Mouse (Mus musculus): ENCODE results near the gene Tbc1d24.

Tbc1d24 gene

DNA sequence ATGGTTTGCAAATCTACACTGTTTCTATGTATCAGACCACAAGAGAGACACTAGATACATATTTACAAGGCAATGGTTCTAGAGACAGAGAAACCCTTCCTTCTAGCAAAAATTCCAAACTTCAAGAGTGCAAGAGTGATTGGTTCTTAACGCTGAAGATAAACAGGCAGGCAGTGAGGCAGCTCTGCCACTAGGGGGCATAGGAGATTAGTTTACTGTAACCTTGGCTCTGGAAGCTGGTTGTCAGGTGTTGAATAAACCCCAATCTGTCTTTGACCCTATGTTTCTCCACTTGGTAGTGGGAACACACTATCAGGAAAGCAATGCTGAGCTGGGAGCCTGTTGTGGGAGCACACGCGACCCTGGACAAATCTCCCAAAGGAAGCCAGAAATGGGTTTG lies 31.9 kb downstream of the Tbc1d24 start:
- no peak for DNase-seq (ENCODE audit: low spot score)

- DNase-seq (ENCODE audit: low spot score) = no peak
These were observed 33.6 kb downstream of the Tbc1d24 start for GRCm38 (mm10) chr17:24171738-24172137.

DNA sequence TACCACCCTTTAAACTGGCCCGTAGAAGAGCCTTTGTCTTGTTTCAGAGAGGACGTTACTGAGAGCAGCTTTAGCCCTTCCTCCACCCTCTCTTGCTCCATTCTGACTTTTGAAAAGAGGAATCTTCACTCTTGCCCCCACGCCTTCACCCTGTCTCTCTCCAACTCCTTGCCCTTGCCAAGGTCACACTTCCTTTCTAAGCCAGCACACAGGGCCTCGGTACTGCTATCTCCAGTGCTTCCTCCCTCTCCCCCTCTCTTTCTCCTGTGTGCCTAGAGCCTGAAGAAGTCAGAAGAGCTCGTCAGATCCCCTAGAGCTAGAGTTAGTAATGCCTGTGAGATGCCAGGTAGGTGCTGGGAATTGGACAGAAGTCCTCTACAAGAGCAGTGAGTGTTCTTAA lies 34.6 kb downstream of the Tbc1d24 start:
- no peak for DNase-seq (ENCODE audit: low spot score)

DNA sequence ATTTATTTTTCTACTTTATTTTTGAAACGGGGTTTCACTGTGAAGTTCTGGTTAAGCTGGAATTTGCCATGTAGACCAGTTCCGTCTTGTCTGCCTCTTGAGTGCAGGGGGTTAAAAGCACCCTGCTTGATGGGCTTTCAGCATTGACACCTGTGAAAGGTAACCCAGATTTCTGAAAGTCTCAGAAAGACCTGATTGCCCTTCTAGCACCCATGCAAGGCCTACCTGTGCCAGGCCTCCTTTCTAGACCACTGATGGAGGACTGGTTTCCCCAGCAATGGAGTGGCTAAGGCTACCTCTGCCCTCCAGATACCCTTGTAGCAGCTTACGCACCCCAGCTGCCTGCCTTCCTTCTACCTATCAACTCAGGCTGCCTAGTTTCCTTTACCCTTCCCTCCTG lies 35.2 kb downstream of the Tbc1d24 start:
- no peak for DNase-seq (ENCODE audit: low spot score)

DNA sequence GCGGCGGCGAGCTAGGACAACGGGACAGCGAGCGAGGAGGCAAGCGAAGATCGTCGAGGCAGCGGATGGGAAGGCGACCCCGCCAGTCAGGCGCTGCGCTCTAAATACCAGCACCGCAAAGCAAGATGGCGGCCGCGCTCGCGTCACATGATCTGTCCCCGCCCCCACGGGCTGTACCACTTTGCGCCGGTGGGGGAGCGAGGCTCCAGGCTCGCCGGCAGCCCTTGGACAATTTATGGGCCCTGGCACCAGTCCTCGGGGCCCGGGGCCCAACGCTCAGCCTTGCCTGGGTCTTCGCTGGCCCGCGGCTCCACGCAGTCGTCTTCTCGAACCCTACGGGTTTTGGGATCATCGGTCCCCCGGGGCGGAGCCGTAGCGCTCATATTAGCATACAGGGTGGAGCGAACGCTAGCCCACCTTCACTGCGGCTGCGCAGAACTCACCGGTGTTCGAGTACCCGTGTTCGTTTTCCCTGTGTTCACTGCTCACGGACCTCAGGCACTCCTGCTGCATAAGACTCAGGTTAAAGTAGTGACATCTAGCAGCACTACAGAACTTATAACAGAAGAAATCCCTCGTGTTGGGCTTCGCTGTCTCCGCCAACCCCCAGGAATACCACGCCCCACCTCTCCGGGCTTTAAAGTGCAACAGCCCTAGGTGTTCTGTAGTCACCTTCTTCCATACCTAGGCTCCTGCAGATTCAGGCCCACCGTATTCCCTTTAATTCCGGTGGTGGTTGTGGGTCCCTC lies 35.9 kb downstream of the Tbc1d24 start, which contains the start of gene Atp6v0c:
Gene Atp6v0c, minus strand, starts transcription at position 386 of the 749 bp plus-strand sequence.
- peak; percentile 81 for DNase-seq (ENCODE audit: low spot score)

DNA sequence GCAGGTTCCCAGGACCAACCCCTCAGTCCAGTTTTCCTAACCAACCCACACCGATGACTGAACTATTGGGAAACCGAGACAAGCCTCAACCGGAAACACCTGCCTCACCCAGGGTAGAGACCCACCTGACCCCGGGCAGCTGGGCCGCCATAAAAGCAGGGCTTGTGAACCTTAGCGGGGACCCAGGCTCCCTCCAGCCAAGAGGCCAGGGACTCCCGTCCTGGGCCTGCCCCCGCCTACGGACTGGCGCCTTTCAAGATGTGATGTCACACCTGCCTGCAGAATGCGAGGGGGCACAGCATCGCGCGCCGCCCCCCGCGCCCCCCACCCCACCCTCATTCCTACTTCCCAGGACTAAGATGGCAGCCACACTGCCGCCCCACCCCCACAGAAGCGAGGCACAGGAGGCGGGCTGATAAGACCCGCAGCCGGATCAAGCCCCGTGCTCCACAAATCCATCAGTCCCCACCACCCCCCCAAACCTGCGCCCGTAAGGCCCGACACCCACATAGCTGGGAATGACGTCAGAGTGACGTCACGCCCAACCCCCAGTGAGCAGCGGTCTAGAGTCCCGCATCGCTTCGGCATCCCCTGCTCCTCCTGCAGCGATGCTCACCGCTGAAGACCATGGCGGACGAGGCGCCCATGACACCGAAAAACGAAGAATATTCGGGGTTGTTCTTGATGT lies 36.6 kb downstream of the Tbc1d24 start:
- DNase-seq (ENCODE audit: low spot score) = no peak

- DNase-seq (ENCODE audit: low spot score) = no peak
These were observed 37.4 kb downstream of the Tbc1d24 start for GRCm38 (mm10) chr17:24167891-24168505.

DNA sequence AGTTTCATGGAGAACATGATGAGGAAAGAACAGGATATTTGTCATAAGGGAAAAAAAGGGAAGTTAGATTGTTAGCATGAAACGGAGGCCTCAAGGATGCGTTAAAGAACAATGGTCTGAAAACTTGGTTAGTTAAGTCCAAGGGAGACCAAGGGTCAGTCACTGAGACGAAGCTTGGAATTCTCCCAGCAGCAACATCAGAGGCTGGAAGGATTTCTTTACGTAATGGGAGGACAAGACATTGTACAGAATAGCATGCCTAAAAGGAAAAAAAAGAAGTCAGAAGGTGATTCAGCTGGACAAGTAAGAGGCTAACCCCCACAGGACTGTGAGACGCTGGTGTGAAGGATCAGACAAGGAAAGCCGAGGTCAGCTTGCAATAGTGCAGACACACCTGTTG lies 38.2 kb downstream of the Tbc1d24 start:
- no peak for DNase-seq (ENCODE audit: low spot score)

- DNase-seq (ENCODE audit: low spot score) = no peak
These were observed 40.6 kb downstream of the Tbc1d24 start for GRCm38 (mm10) chr17:24164566-24165259.

- peak; percentile 94 for DNase-seq (ENCODE audit: low spot score)
These were observed 42.0 kb downstream of the Tbc1d24 start, which contains the start of gene Amdhd2 for GRCm38 (mm10) chr17:24163176-24163962. Amdhd2 (minus strand) TSS chr17:24163766.

DNA sequence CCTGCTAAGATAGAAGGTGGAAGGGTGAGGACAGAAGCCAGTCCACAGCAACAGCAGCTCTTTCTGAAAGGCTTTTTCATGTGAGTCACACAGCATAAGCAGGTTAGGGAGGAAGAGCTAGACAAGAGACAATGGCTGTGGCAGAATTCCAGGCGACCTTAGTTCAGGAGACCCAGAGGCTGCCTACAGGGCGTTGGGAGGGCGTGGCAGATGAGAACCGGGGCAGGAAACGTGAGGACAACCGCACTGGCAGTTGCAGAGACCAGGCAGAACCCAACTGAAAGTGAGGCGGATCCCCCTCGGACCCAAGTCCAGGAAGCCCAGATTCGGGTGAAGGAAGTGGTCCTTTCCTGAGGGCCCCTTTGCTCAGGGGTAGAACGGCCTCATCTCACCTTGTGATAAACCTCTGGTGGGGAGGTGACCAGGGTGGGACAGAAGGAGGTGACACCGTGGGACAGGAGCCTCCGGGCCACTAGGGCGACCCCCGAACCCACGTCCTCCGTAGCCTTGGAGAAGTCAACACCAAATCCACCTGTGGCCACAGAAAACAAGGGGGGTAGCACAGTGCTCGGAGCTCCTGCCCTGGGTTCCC lies 42.7 kb downstream of the Tbc1d24 start:
- no peak for DNase-seq (ENCODE audit: low spot score)

GRCm38 (mm10) chr17:24161466-24161865 lies 43.9 kb downstream of the Tbc1d24 start:
- DNase-seq (ENCODE audit: low spot score) = no peak

DNA sequence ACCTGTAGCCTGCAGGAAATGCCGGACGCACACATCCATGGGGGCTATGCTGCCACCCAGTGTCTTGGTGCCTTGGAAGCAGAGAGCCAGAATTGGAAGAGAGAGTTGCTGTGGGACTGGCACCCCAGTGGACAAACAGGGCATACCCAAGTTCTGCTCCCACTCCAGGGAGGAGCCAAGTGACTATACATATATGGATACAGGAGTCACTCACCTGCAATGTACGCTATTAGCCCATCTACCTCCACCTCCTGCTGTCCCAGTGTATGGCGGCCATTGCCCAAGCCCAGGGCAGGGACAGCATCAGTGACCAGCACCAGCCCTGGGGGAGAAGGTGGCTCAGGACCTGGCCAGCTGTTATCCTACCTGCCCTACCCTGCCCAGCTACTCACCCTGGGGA lies 47.8 kb downstream of the Tbc1d24 start:
- DNase-seq (ENCODE audit: low spot score) = no peak

- no peak for DNase-seq (ENCODE audit: low spot score)
These were observed 48.2 kb downstream of the Tbc1d24 start for GRCm38 (mm10) chr17:24157121-24157520.

- no peak for DNase-seq (ENCODE audit: low spot score)
These were observed 49.0 kb downstream of the Tbc1d24 start for GRCm38 (mm10) chr17:24156394-24156793.

GRCm38 (mm10) chr17:24155742-24156141 lies 49.6 kb downstream of the Tbc1d24 start:
- no peak for DNase-seq (ENCODE audit: low spot score)

- DNase-seq (ENCODE audit: low spot score) = no peak
These were observed 50.9 kb downstream of the Tbc1d24 start for GRCm38 (mm10) chr17:24154463-24154862.

DNA sequence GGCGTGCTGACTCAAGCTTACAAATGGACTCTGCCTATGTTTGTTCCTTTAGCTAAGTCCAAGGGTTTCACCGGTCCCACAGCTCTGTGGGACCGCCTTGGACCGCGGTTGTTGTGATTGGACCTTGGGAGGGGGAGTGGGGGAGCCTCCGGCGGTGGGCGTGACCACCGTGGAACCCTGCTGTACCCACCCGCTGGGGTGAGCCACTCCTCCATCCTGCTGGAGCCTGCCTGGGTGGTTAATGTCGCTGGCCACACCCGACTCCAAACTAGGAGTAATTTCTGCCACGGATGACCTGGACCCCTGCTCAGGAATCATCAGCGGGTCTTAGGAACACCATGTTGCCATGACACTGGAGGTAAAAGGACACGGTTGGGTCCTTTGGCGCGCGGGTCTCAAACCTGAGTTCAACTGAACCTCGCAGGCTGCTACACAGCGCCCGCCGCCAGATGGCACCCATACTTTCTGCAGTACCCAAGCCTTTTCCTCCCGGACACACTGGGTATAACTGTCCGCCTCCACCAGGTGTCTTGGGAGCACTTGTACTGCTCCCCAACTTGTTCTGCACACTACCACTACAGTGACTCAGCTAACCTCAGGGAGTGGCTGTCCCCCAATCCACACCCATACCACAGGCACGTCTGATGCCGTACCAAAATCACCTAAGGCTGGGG lies 53.3 kb downstream of the Tbc1d24 start:
- peak; percentile 51 for DNase-seq (ENCODE audit: low spot score)

- DNase-seq (ENCODE audit: low spot score) = no peak
These were observed 54.0 kb downstream of the Tbc1d24 start for GRCm38 (mm10) chr17:24151382-24151781.

- DNase-seq (ENCODE audit: low spot score) = no peak
These were observed 54.5 kb downstream of the Tbc1d24 start, which contains the start of gene Pdpk1 for GRCm38 (mm10) chr17:24150824-24151223. Pdpk1 (minus strand) TSS chr17:24150924.

GRCm38 (mm10) chr17:24149421-24149820 lies 55.9 kb downstream of the Tbc1d24 start:
- no peak for DNase-seq (ENCODE audit: low spot score)
